Mouse (Mus musculus) testis, adult 2 months (tissue): ENCODE measurements around the gene Fut7. TPM values are rescaled to one million over a fixed set of nuclear protein-coding genes. Genes with fewer than 3 reads are reported as not detected.

Experiments
- H3K27ac ChIP-seq: fragments of 200-500 bp; 2 replicates; pipeline ENCODE4 v1.5.1; 2012; ENCODE audit warnings: low read depth, low read length; ENCODE audit not compliant: control insufficient read depth, insufficient read depth
- H3K27me3 ChIP-seq: fragments of 200-500 bp; 2 replicates; pipeline ENCODE4 v1.6.1; 2012; ENCODE audit warnings: mild to moderate bottlenecking, low read length, moderate library complexity; ENCODE audit not compliant: control insufficient read depth, insufficient read depth
- H3K36me3 ChIP-seq: fragments of 200-500 bp; 2 replicates; pipeline ENCODE4 v1.6.1; 2012; ENCODE audit warnings: mild to moderate bottlenecking, low read length; ENCODE audit not compliant: control insufficient read depth, insufficient read depth
- H3K4me1 ChIP-seq: fragments of 200-500 bp; 2 replicates; pipeline ENCODE4 v1.6.1; 2012; ENCODE audit warnings: low read length; ENCODE audit not compliant: control insufficient read depth, insufficient read depth
- H3K4me3 ChIP-seq: fragments of 200-500 bp; 2 replicates; pipeline ENCODE4 v1.5.1; 2012; ENCODE audit warnings: low read depth, mild to moderate bottlenecking, low read length, moderate library complexity, mixed read lengths; ENCODE audit not compliant: control insufficient read depth
- CTCF ChIP-seq: fragments of 200-500 bp; IDR thresholded peaks from 2 replicates; pipeline ENCODE4 v1.5.1; 2012; ENCODE audit warnings: low read depth, mild to moderate bottlenecking, inconsistent platforms, low read length, moderate library complexity; ENCODE audit not compliant: control insufficient read depth, insufficient read depth, insufficient replicate concordance
- POLR2A ChIP-seq: fragments of 200-500 bp; IDR thresholded peaks from 2 replicates; pipeline ENCODE4 v1.6.1; 2012; ENCODE audit warnings: low read depth, mild to moderate bottlenecking, inconsistent platforms, low read length, moderate library complexity; ENCODE audit not compliant: control insufficient read depth
- polyA plus RNA-seq: library from polyadenylated mRNA; depleted of rRNA; stranded (reverse); fragments of >200 nt; gene quantifications from 2 replicates; pipeline ENCODE4 v1.2.3, GENCODE M21; 2012; rRNA removed

The Fut7 gene
- polyA plus RNA-seq, 1 experiment: 0.10 TPM

DNA sequence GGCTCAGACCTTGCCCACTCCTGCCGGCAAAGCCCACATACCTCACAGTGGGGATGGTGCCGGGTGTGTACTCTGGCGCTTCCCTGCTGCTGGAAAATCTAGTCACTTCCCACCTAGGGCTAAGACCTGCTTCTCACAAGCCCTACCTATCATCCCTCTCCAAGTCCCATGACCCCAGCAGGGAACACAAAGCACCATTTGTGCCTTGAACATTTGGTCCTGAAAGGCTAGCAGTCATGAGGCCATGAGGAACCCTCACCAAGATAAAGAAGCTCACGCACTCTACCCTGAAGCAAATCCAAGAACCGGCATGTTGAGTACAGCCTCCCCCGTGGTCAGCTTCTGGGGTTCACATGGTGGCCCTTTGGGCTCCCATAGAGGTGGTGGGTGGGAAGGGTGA lies 46.9 kb downstream of the Fut7 start, which contains the start of gene Ptgds:
Gene Ptgds (minus strand): TSS at position 78 of the 400 bp plus-strand sequence.
- no peak for TF ChIP-seq POLR2A
- no peak for TF ChIP-seq CTCF
- Histone ChIP-seq H3K27me3 (no peaks in the 10 kb centered on the region), H3K36me3 (no peaks in the 10 kb centered on the region), H3K4me3 (no peak within 1 kb of the TSS), H3K4me1 (peaks cover 9% of the 10 kb centered on the region), H3K27ac (peak within 1 kb of the TSS; percentile 79)

DNA sequence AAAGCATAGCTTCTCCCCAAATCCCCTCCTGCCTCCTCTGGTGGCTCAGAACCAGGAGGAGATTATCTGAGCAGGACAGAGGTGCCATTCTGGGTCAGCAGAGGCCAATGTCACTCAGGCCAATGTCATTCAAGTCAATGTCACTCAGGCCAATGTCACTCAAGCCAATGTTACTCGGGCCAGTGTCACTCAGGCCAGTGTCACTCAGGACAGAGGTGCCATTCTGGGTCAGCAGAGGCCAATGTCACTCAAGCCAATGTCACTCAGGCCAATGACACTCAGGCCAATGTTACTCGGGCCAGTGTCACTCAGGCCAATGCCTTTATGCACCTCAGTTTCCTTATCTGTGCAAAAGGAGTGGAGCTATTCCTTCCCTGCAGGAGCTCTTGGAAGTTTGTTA lies 49.5 kb downstream of the Fut7 start:
- no peak for TF ChIP-seq POLR2A
- TF ChIP-seq CTCF: no peak
- Histone ChIP-seq H3K4me1 (peaks cover 9% of the 10 kb centered on the region), H3K27ac (peak overlapping the region; percentile 16; the same call in 1 of the 2 replicates), H3K36me3 (no peaks in the 10 kb centered on the region), H3K4me3 (no peak overlapping the region), H3K27me3 (no peaks in the 10 kb centered on the region)

Other genes starting within 250 kb of the Fut7 start
- 3.8 and 4.0 TPM in 2 replicates for gene Nrarp, start 242.5 kb upstream of the Fut7 start, polyA plus RNA-seq
- 0.98 and 1.3 TPM in 2 replicates for gene Tor4a, start 226.4 kb upstream of the Fut7 start, polyA plus RNA-seq
- gene Nelfb, start 211.8 kb upstream of the Fut7 start, polyA plus RNA-seq: 20.7 and 24.9 TPM in 2 replicates
- gene Stpg3, start 208.6 kb upstream of the Fut7 start, polyA plus RNA-seq: 244 and 247 TPM in 2 replicates
- gene Fam166a, start 204.5 kb upstream of the Fut7 start, polyA plus RNA-seq: 552 and 576 TPM in 2 replicates
- 2,564 and 2,638 TPM in 2 replicates for gene Tubb4b, start 198.6 kb upstream of the Fut7 start, polyA plus RNA-seq
- 0.48 and 0.55 TPM in 2 replicates for gene Slc34a3, start 188.9 kb upstream of the Fut7 start, polyA plus RNA-seq
- 0.05 TPM in 1 of 2 replicates, not detected in the other for gene Rnf224, start 186.5 kb upstream of the Fut7 start, polyA plus RNA-seq
- gene Rnf208, start 181.0 kb upstream of the Fut7 start, polyA plus RNA-seq: 7.4 and 8.1 TPM in 2 replicates
- 0.12 and 0.31 TPM in 2 replicates for gene Cysrt1, start 180.8 kb upstream of the Fut7 start, polyA plus RNA-seq
- gene AL732309.1, start 176.4 kb upstream of the Fut7 start, polyA plus RNA-seq: 7.0 and 7.9 TPM in 2 replicates
- 63.3 and 69.3 TPM in 2 replicates for gene Tmem203, start 167.8 kb upstream of the Fut7 start, polyA plus RNA-seq
- gene Tprn, start 160.6 kb upstream of the Fut7 start, polyA plus RNA-seq: 357 and 363 TPM in 2 replicates
- gene Ssna1, start 150.8 kb upstream of the Fut7 start, polyA plus RNA-seq: 54.9 and 64.2 TPM in 2 replicates
- 29.3 and 32.3 TPM in 2 replicates for gene Anapc2, start 150.8 kb upstream of the Fut7 start, polyA plus RNA-seq
- 830 and 870 TPM in 2 replicates for gene Tmem210, start 135.1 kb upstream of the Fut7 start, polyA plus RNA-seq
- 3.5 and 4.3 TPM in 2 replicates for gene Lrrc26, start 133.4 kb upstream of the Fut7 start, polyA plus RNA-seq
- gene Grin1, start 104.1 kb upstream of the Fut7 start, polyA plus RNA-seq: 0.38 and 0.75 TPM in 2 replicates
- gene Man1b1, start 90.9 kb upstream of the Fut7 start, polyA plus RNA-seq: 25.4 and 29.3 TPM in 2 replicates
- 4.0 and 5.0 TPM in 2 replicates for gene Dpp7, start 66.9 kb upstream of the Fut7 start, polyA plus RNA-seq
- gene Uap1l1, start 57.6 kb upstream of the Fut7 start, polyA plus RNA-seq: 1.7 and 2.2 TPM in 2 replicates
- 1.1 and 1.3 TPM in 2 replicates for gene Sapcd2, start 50.9 kb upstream of the Fut7 start, polyA plus RNA-seq
- 6.2 and 6.5 TPM in 2 replicates for gene Entpd2, start 27.4 kb upstream of the Fut7 start, polyA plus RNA-seq
- gene Npdc1, start 23.9 kb upstream of the Fut7 start, polyA plus RNA-seq: 13.6 and 15.9 TPM in 2 replicates
- gene Abca2, start 5.4 kb downstream of the Fut7 start, polyA plus RNA-seq: 17.3 and 18.3 TPM in 2 replicates
- 0.78 and 11.8 TPM in 2 replicates for gene Clic3, start 33.6 kb downstream of the Fut7 start, polyA plus RNA-seq
- 34.3 and 35.8 TPM in 2 replicates for gene Paxx, start 37.8 kb downstream of the Fut7 start, polyA plus RNA-seq
- gene Ptgds, start 46.8 kb downstream of the Fut7 start, polyA plus RNA-seq: 311 and 369 TPM in 2 replicates
- 5.7 TPM in 1 of 2 replicates, not detected in the other for gene Lcn12, start 70.6 kb downstream of the Fut7 start, polyA plus RNA-seq
- 137 and 166 TPM in 2 replicates for gene Fbxw5, start 77.5 kb downstream of the Fut7 start, polyA plus RNA-seq
- 58.4 and 70.5 TPM in 2 replicates for gene C8g, start 78.5 kb downstream of the Fut7 start, polyA plus RNA-seq
- gene Traf2, start 123.7 kb downstream of the Fut7 start, polyA plus RNA-seq: 12.2 and 12.7 TPM in 2 replicates
- 170 and 227 TPM in 2 replicates for gene Edf1, start 134.6 kb downstream of the Fut7 start, polyA plus RNA-seq
- 1.7 and 8.5 TPM in 2 replicates for gene Mamdc4, start 151.6 kb downstream of the Fut7 start, polyA plus RNA-seq
- 102 and 112 TPM in 2 replicates for gene Phpt1, start 152.0 kb downstream of the Fut7 start, polyA plus RNA-seq
- 0.11 and 0.19 TPM in 2 replicates for gene Ajm1, start 158.5 kb downstream of the Fut7 start, polyA plus RNA-seq
- 40.9 and 46.2 TPM in 2 replicates for gene Rabl6, start 185.3 kb downstream of the Fut7 start, polyA plus RNA-seq
- 101 and 107 TPM in 2 replicates for gene Ccdc183, start 194.4 kb downstream of the Fut7 start, polyA plus RNA-seq
- gene Tmem141, start 198.7 kb downstream of the Fut7 start, polyA plus RNA-seq: 24.0 and 26.8 TPM in 2 replicates
- 0.07 and 0.54 TPM in 2 replicates for gene Fcna, start 204.8 kb downstream of the Fut7 start, polyA plus RNA-seq
- gene Lcn8, start 229.9 kb downstream of the Fut7 start, polyA plus RNA-seq: not detected in 2 replicates
- gene Lcn5, start 234.7 kb downstream of the Fut7 start, polyA plus RNA-seq: not detected in 2 replicates